Mouse (Mus musculus): ENCODE results near the gene Lin7a.

Gene Lin7a

DNA sequence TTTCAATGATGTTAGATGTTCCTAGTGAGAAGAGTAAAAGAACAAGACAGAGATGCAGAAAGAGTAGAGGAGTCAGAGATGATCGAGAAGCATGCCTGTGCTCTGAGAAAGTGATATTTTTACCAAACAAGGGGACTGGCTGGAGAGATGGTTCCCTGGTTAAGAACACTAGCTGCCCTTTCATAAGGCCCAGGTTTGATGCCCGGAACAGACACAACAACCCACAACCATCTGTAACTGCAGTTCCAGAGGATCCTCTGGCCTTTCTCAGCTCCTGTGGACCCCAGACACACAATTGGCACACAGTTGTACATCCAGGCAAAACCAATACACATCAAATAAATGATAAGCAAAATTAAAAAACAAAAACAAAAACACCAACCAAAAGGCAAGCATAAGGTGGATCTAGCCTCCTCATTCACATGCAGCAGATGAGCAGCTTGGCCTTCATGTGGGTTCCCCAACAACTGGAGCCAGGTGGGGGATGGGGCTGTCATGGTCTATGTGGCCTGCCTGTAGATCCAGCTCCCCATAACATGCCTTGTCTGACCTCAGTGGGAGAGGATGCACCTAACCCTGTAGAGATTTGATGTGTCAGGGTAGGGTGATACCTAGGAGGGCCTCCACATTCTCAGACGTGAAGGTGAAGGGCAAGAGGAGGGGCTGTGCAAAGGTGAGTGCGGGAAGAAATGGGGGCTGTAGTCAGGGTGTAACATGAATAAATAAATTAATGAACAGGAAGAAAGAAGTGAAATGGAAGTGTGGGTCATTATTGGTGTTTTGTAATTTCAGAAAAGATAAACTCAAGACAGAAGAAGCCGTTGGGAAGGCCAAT, 178.2 kb downstream of the Lin7a start:
- no peak for DNase-seq (ENCODE audit: low spot score in 2 of 2)

- no peak for DNase-seq (ENCODE audit: low spot score in 2 of 2)
Measured at GRCm38 (mm10) chr10:107467819-107468218, 196.3 kb downstream of the Lin7a start.

Measured in left cerebral cortex, adult 9 months (tissue).